Mouse (Mus musculus) CH12.LX (cell line): Measurements from ENCODE around the gene Klhdc10. TPM values are rescaled to one million over a fixed set of nuclear protein-coding genes. Genes with fewer than 3 reads are reported as not detected.

Source experiments
- DNase-seq: peaks from one replicate; pipeline ENCODE4 v3.0.0-alpha.2; 2013; ENCODE audit errors: extremely low read depth
- H3K27ac ChIP-seq: 2 replicates; pipeline ENCODE4 v1.5.1; 2012; ENCODE audit warnings: low read depth, mild to moderate bottlenecking, control low read depth, moderate library complexity; ENCODE audit not compliant: insufficient read depth
- H3K27me3 ChIP-seq: replicated peaks from 2 replicates; pipeline ENCODE3; 2012; ENCODE audit warnings: inconsistent platforms
- H3K36me3 ChIP-seq, 2 experiments: replicated peaks in 1 of 2; 2 replicates each; pipeline versions ENCODE3 to v1.6.1; 2012; ENCODE audit warnings: inconsistent platforms in 1 of 2, low read length in 1 of 2, mild to moderate bottlenecking in 1 of 2, mixed read lengths in 1 of 2, moderate library complexity in 1 of 2; ENCODE audit not compliant: control insufficient read depth in 1 of 2, insufficient read depth in 1 of 2
- H3K4me1 ChIP-seq, 2 experiments: 2 replicates each; pipeline ENCODE4 v1.6.1; 2012; ENCODE audit warnings: inconsistent platforms in 1 of 2, moderate library complexity in 1 of 2; ENCODE audit not compliant: insufficient read depth in 2 of 2, control insufficient read depth in 1 of 2
- H3K4me2 ChIP-seq: 2 replicates; pipeline ENCODE4 v1.6.1; 2012; ENCODE audit warnings: low read depth, mild to moderate bottlenecking, control low read depth; ENCODE audit not compliant: poor library complexity, insufficient read depth, severe bottlenecking
- H3K4me3 ChIP-seq, 3 experiments: fragments of 150-350 bp in 1 of 3; sonication (generic) in 1 of 3; replicated peaks in 1 of 3; 2 replicates each; pipeline versions ENCODE3 to v1.5.1; 2011 to 2012; ENCODE audit warnings: low read depth in 2 of 3, low read length in 2 of 3, mild to moderate bottlenecking in 2 of 3, moderate library complexity in 2 of 3, control low read depth in 1 of 3, improper control_type of control experiment in 1 of 3, inconsistent platforms in 1 of 3, mixed read lengths in 1 of 3; ENCODE audit not compliant: poor library complexity in 1 of 3
- H3K79me2 ChIP-seq: replicated peaks from 2 replicates; pipeline ENCODE4 v1.6.1; 2012; ENCODE audit warnings: mild to moderate bottlenecking, moderate library complexity; ENCODE audit not compliant: control insufficient read depth, poor library complexity, insufficient read depth, severe bottlenecking; ENCODE audit errors: extremely low read depth
- H3K9ac ChIP-seq: 2 replicates; pipeline ENCODE4 v1.6.1; 2012; ENCODE audit warnings: low read depth, mild to moderate bottlenecking, control low read depth, moderate library complexity; ENCODE audit not compliant: insufficient read depth
- H3K9me3 ChIP-seq: replicated peaks from 2 replicates; pipeline ENCODE3; 2012; ENCODE audit warnings: low read length, inconsistent platforms, mixed read lengths
- CTCF ChIP-seq, 2 experiments: IDR thresholded peaks in 1 of 2; conservative IDR thresholded peaks in 1 of 2; 2 replicates each; pipeline ENCODE4 v1.5.1; 2011 to 2012; ENCODE audit warnings: low read depth in 2 of 2, low read length in 2 of 2, improper control_type of control experiment in 1 of 2, inconsistent platforms in 1 of 2, mild to moderate bottlenecking in 1 of 2, moderate library complexity in 1 of 2
- ETS1 ChIP-seq: conservative IDR thresholded peaks from 2 replicates; pipeline ENCODE4 v1.6.1; 2012; ENCODE audit warnings: low read depth, mild to moderate bottlenecking, inconsistent platforms, low read length, improper control_type of control experiment, moderate library complexity
- GABPA ChIP-seq: IDR thresholded peaks from 2 replicates; pipeline ENCODE4 v1.6.1; 2012; ENCODE audit warnings: low read depth, low read length, improper control_type of control experiment, inconsistent platforms; ENCODE audit not compliant: insufficient replicate concordance
- HCFC1 ChIP-seq: IDR thresholded peaks from 2 replicates; pipeline ENCODE4 v1.6.1; 2012; ENCODE audit warnings: low read depth, mild to moderate bottlenecking, inconsistent platforms, low read length, improper control_type of control experiment
- KAT2A ChIP-seq: IDR thresholded peaks from 2 replicates; pipeline ENCODE4 v1.6.1; 2012; ENCODE audit warnings: low read length, improper control_type of control experiment, inconsistent platforms; ENCODE audit not compliant: insufficient replicate concordance
- MAX ChIP-seq: IDR thresholded peaks from 2 replicates; pipeline ENCODE4 v1.6.1; 2011; ENCODE audit warnings: low read length, improper control_type of control experiment
- MEF2A ChIP-seq: IDR thresholded peaks from 2 replicates; pipeline ENCODE4 v1.6.1; 2014; ENCODE audit warnings: low read depth, mild to moderate bottlenecking, inconsistent platforms, low read length, improper control_type of control experiment, borderline replicate concordance
- NRF1 ChIP-seq: IDR thresholded peaks from 2 replicates; pipeline ENCODE4 v1.6.1; 2014; ENCODE audit warnings: low read depth, mild to moderate bottlenecking, inconsistent platforms, low read length, improper control_type of control experiment, moderate library complexity
- RAD21 ChIP-seq: IDR thresholded peaks from 2 replicates; pipeline ENCODE4 v1.6.1; 2011; ENCODE audit warnings: low read depth, mild to moderate bottlenecking, low read length, improper control_type of control experiment, moderate library complexity
- TBP ChIP-seq: conservative IDR thresholded peaks from 2 replicates; pipeline ENCODE4 v1.6.1; 2011; ENCODE audit warnings: low read depth, low read length, improper control_type of control experiment
- USF2 ChIP-seq: conservative IDR thresholded peaks from 2 replicates; pipeline ENCODE4 v1.6.1; 2011; ENCODE audit warnings: low read depth, low read length, improper control_type of control experiment
- dilution Hi-C: fragments of 300-500 bp; cut with MboI; formaldehyde crosslinking; loops from 2 replicates; pipeline ENCODE4 v1.14.3; 2020; ENCODE audit warnings: low sequenced_read_pairs; ENCODE audit not compliant: extremely low pct_unique_long_range_greater_than_20kb, extremely low pct_ligation_motif_present
- in situ Hi-C: fragments of 300-500 bp; cut with MboI; formaldehyde crosslinking; loops from 3 replicates; pipeline ENCODE4 v1.14.3; 2019; ENCODE audit warnings: low sequenced_read_pairs, low pct_ligation_motif_present, low pct_unique_long_range_greater_than_20kb, mixed read lengths
- polyA plus RNA-seq: library from polyadenylated mRNA; unstranded; fragments of >175 nt; gene quantifications from 2 replicates; pipeline ENCODE4 v1.2.1, GENCODE M21; 2012; ENCODE audit warnings: low read depth; ENCODE audit not compliant: insufficient read length
- total RNA-seq, 2 experiments: library from RNA; depleted of rRNA; stranded (reverse); fragments of 300-350 nt in 1 of 2; fragments of >200 nt in 1 of 2; gene quantifications; 2 replicates each; pipeline ENCODE4 v1.2.3; 2012 to 2014

The Klhdc10 gene
- total and polyA plus RNA-seq, 3 experiments: 22.1 to 30.6 (median 29.6) TPM

DNA sequence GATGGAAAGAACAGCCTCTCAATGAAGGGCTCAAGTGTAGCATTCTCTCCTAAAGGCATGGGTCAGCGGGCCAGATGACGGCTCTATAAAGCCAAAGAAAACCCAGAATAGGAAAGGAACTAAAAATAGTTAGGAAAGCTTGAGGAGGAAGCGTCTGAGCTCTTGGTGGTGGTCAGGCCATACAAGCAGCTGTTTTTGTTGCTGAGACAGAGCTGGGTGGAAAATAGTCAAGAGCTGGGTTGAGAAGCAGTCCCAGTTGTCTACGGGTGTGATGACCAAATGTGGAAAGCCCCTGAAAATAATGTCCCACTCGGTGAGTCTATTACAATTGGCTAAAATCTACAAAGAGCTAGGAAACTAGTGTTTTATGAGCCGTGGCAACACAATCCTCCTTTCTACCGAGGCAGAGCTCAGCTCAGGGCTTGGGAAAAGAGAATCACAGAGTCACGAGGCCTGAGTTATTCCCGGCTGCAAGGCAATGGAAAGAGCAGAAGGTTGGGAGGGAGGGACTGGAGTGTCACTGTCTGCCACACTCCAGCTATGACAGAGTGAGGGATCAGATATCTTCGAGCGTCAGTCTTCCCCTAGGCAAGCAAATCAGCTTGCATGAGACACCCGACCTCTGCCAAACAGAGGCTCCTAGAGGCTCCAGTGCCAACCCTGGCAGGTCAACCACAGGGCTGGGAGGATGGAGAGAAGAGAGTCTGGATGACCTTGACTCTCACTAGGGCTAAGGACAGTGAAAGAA, 41.7 kb upstream of the Klhdc10 start:
- in situ Hi-C loops (loop anchor here (5.0 to 10.0 kb wide), 2 partner anchors 153 to 265 kb away; no protein-coding TSS in a partner anchor), dilution Hi-C loops (no loop called here)
- no peaks in the 10 kb centered on the region for H3K27me3 ChIP-seq
- H3K4me3 ChIP-seq: no peak overlapping the region
- H3K4me2 ChIP-seq: no peak overlapping the region
- H3K36me3 ChIP-seq: peaks cover 15 to 38% of the 10 kb centered on the region in 2 experiments
- no peaks in the 10 kb centered on the region for H3K9me3 ChIP-seq
- no peak for TF ChIP-seq HCFC1
- no peak for TF ChIP-seq KAT2A
- TF ChIP-seq ETS1: peak; percentile 38
- TF ChIP-seq MEF2A: peak; percentile 68; the same call in 1 of the 2 replicates
- TF ChIP-seq TBP: no peak
- peak; percentile 23 for DNase-seq
- H3K27ac ChIP-seq: no peak overlapping the region
- no peaks in the 10 kb centered on the region for H3K79me2 ChIP-seq
- H3K9ac ChIP-seq: no peak overlapping the region
- H3K4me1 ChIP-seq: peaks cover 0 to 35% of the 10 kb centered on the region in 2 experiments; a peak in 2 of 4 replicates

DNA sequence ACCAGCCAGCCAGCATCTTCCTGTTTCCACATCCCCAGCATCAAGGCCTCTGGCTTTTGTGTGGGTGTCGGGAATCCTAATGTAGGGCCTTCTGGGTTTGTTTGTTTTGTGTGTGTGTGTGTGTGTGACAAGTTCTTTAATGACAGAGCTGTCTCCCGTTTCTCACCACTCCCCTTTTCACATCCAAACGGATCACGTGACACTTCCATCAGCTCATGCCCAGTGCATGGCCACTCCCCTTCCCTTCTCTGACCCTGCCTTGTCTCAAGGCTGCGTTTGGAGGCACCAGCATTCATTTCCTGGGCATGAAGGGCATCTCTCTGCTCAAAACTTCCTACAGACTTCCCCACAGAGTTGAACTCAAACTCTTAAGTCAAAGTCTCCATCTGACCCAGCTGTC, 37.9 kb upstream of the Klhdc10 start:
- Histone ChIP-seq H3K79me2 (no peaks in the 10 kb centered on the region), H3K9ac (no peak overlapping the region), H3K4me1 (peaks cover 0 to 14% of the 10 kb centered on the region in 2 experiments; a peak in 2 of 4 replicates), H3K4me3 (no peak overlapping the region), H3K4me2 (no peak overlapping the region), H3K27ac (no peak overlapping the region), H3K36me3 (peaks cover 43 to 64% of the 10 kb centered on the region in 2 experiments), H3K27me3 (no peaks in the 10 kb centered on the region), H3K9me3 (no peaks in the 10 kb centered on the region)
- no peak for DNase-seq
- in situ Hi-C loops: no loop called here
- no peak for TF ChIP-seq USF2
- no peak for TF ChIP-seq GABPA
- TF ChIP-seq MAX: no peak
- dilution Hi-C loops: no loop called here

DNA sequence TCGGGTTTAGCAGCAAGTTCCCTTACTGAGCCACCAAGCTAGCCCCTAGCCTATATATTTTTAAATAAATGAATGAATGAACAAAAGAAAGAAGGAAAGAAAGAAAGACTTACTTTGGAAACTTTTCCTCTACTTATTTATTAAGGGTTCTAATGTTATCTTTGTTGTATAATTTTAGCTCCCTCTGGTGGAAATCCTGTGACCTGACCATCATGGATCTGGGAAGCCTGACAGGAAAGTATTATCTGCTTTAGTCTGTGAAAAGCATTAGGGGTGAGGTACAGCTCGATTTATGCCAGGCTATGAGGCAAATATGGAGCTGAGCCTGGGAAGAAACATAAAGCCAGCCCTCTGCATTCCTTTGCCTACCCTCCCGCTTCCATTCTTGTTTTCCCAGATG, 32.4 kb upstream of the Klhdc10 start:
- dilution Hi-C loops: no loop called here
- Histone ChIP-seq H3K9ac (no peak overlapping the region), H3K79me2 (no peaks in the 10 kb centered on the region), H3K27me3 (no peaks in the 10 kb centered on the region), H3K4me3 (no peak overlapping the region), H3K9me3 (no peaks in the 10 kb centered on the region), H3K4me2 (no peak overlapping the region), H3K36me3 (peaks cover 73 to 89% of the 10 kb centered on the region in 2 experiments), H3K4me1 (no peaks in the 10 kb centered on the region), H3K27ac (no peak overlapping the region)
- DNase-seq: no peak
- in situ Hi-C loops: no loop called here
- TF ChIP-seq RAD21 (peak; percentile 2), NRF1 (no peak), CTCF (conservative IDR thresholded peaks at IDR 0.05 in 1 of 2, IDR thresholded peaks at IDR 0.05 in 1 of 2; ENCODE audit: low read depth in 2 of 2, low read length in 2 of 2) (peak in 1 of 2 experiments; percentile 26; a peak in 1 of 4 replicates), KAT2A (no peak)
